Mouse (Mus musculus) CH12.LX (cell line): ENCODE measurements around the gene Upf3b.

Source experiments
- CTCF ChIP-seq, 2 experiments: IDR thresholded peaks in 1 of 2; conservative IDR thresholded peaks in 1 of 2; 2 replicates each; pipeline ENCODE4 v1.5.1; 2011 to 2012; ENCODE audit warnings: low read depth in 2 of 2, low read length in 2 of 2, improper control_type of control experiment in 1 of 2, inconsistent platforms in 1 of 2, mild to moderate bottlenecking in 1 of 2, moderate library complexity in 1 of 2
- EP300 ChIP-seq: IDR thresholded peaks from 2 replicates; pipeline ENCODE4 v1.6.1; 2011; ENCODE audit warnings: low read length, improper control_type of control experiment
- JUND ChIP-seq: conservative IDR thresholded peaks from 2 replicates; pipeline ENCODE4 v1.6.1; 2011; ENCODE audit warnings: low read depth, low read length, improper control_type of control experiment
- MAX ChIP-seq: IDR thresholded peaks from 2 replicates; pipeline ENCODE4 v1.6.1; 2011; ENCODE audit warnings: low read length, improper control_type of control experiment

DNA sequence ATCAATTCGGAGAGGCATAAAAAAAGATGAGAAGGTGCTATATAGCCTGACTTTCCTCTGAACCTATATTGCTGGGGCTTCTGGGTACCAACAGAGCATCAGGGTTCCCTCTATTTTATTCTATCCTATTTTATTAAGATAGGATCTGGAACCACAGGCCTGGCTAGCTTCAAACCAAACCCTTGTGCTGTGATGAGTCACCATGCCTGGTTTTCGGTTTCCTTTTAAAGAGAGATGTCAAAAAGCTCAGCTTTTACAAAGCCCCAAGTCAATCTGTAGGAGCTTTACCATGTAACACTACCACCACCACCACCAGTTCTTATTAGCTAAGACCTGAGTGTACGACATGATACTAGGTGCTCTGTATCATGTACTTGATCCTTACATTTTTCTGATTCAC, 11.4 kb downstream of the Upf3b start:
- TF ChIP-seq JUND (0 out of 2 replicates have a peak, but pooled peaks have one; percentile 13), CTCF (conservative IDR thresholded peaks at IDR 0.05 in 1 of 2, IDR thresholded peaks at IDR 0.05 in 1 of 2; ENCODE audit: low read depth in 2 of 2, low read length in 2 of 2) (no peak), MAX (no peak), EP300 (no peak)
